Mouse (Mus musculus): ENCODE data around the gene Nacc1. TPM values are rescaled to one million over a fixed set of nuclear protein-coding genes. Genes with fewer than 3 reads are reported as not detected.
A peak's percentile ranks its signal among the peaks of the same experiment; 100 is the strongest.

Gene Nacc1
- polyA plus RNA-seq, 1 experiment, result 81.5 TPM

GRCm38 (mm10) chr8:84712759-84713120, 25.1 kb upstream of the Nacc1 start:
- H3K36me3 ChIP-seq (ENCODE audit: control insufficient read depth, insufficient read depth), result peaks cover 55% of the 10 kb centered on the region
- H3K4me3 ChIP-seq (ENCODE audit: insufficient read depth, poor library complexity, severe bottlenecking), result no peak overlapping the region
- no peaks in the 10 kb centered on the region for H3K27me3 ChIP-seq (ENCODE audit: control insufficient read depth, insufficient read depth, insufficient read length)
- H3ac ChIP-seq (ENCODE audit: control insufficient read depth, insufficient read length, low read depth), result peak overlapping the region; percentile 12
- no peaks in the 10 kb centered on the region for H3K79me2 ChIP-seq (ENCODE audit: control insufficient read depth, insufficient read depth)
- TF ChIP-seq MYOD1 (IDR thresholded peaks at IDR 0.05; ENCODE audit: control insufficient read depth, insufficient read length, low read depth) (no peak), CEBPB (IDR thresholded peaks at IDR 0.05; ENCODE audit: low read depth) (no peak), MAX (IDR thresholded peaks at IDR 0.05) (no peak), FOSL1 (IDR thresholded peaks at IDR 0.05; ENCODE audit: insufficient read depth, low read length, poor library complexity, severe bottlenecking) (no peak), USF1 (IDR thresholded peaks at IDR 0.05; ENCODE audit: low read depth) (no peak), CTCF (IDR thresholded peaks at IDR 0.05; ENCODE audit: control insufficient read depth, insufficient read depth, insufficient read length) (no peak), MYOG (IDR thresholded peaks at IDR 0.05; ENCODE audit: control insufficient read depth, extremely low read depth, insufficient read length) (no peak)
- no peaks in the 10 kb centered on the region for H3K79me3 ChIP-seq (ENCODE audit: low read depth)

DNA sequence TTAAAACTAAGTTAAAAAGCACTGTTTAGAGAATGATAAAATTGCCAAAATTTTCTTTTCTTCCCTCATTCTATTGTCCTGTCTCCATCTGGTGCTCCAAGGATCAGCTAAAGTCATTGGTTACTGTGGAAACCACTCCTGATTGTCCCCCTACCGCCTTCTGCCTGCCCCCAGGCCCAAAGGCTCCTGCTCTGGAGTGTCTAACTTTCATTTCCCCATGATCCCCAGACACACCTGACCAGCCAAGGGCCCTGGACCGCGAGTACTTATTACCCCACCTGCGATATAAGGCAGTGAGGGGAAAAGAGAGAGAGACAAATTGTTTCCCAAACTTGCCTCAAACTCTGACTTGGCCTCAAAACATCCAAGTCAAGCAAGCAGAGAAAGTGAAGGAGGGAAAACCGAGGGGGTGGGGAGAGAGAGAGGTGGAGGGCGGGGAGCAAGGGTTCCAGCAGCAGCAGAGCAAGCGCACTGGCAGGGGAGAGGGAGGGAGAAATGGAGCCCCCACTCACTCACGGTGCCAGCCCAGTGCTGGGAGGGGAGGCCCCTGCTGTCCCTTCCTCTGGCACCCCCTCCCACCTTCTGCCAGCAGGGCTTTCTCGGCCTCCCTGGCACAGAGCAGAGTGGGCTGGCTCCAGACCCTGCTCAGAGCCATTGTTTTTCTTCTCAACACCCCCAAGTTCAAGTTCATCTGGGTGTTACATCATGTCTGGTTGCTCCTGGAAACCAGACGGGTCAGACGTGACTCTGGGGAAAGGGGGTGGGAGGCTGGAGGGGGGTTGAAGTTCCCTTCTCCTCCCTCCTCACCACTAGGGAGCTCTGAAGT, 24.5 kb upstream of the Nacc1 start:
- Histone ChIP-seq H3K79me2 (ENCODE audit: control insufficient read depth, insufficient read depth) (no peaks in the 10 kb centered on the region), H3K36me3 (ENCODE audit: control insufficient read depth, insufficient read depth) (peaks cover 49% of the 10 kb centered on the region), H3K27me3 (ENCODE audit: control insufficient read depth, insufficient read depth, insufficient read length) (no peaks in the 10 kb centered on the region), H3K79me3 (ENCODE audit: low read depth) (no peaks in the 10 kb centered on the region), H3K4me3 (ENCODE audit: insufficient read depth, poor library complexity, severe bottlenecking) (no peak overlapping the region), H3ac (ENCODE audit: control insufficient read depth, insufficient read length, low read depth) (no peak overlapping the region)
- TF ChIP-seq USF1 (IDR thresholded peaks at IDR 0.05; ENCODE audit: low read depth), result no peak
- no peak for TF ChIP-seq MAX (IDR thresholded peaks at IDR 0.05)
- TF ChIP-seq FOSL1 (IDR thresholded peaks at IDR 0.05; ENCODE audit: insufficient read depth, low read length, poor library complexity, severe bottlenecking), result no peak
- no peak for TF ChIP-seq CEBPB (IDR thresholded peaks at IDR 0.05; ENCODE audit: low read depth)

- no peaks in the 10 kb centered on the region for H3K79me2 ChIP-seq (ENCODE audit: control insufficient read depth, insufficient read depth)
- H3K4me3 ChIP-seq (ENCODE audit: insufficient read depth, poor library complexity, severe bottlenecking), result no peak overlapping the region
- H3K79me3 ChIP-seq (ENCODE audit: low read depth), result no peaks in the 10 kb centered on the region
- no peaks in the 10 kb centered on the region for H3K27me3 ChIP-seq (ENCODE audit: control insufficient read depth, insufficient read depth, insufficient read length)
- H3K36me3 ChIP-seq (ENCODE audit: control insufficient read depth, insufficient read depth), result peaks cover 44% of the 10 kb centered on the region
- no peak for TF ChIP-seq MAX (IDR thresholded peaks at IDR 0.05)
- TF ChIP-seq CEBPB (IDR thresholded peaks at IDR 0.05; ENCODE audit: low read depth), result no peak
- no peak for TF ChIP-seq MYOG (IDR thresholded peaks at IDR 0.05; ENCODE audit: control insufficient read depth, extremely low read depth, insufficient read length)
- no peak for TF ChIP-seq CTCF (IDR thresholded peaks at IDR 0.05; ENCODE audit: control insufficient read depth, insufficient read depth, insufficient read length)
- no peak for TF ChIP-seq USF1 (IDR thresholded peaks at IDR 0.05; ENCODE audit: low read depth)
- no peak for TF ChIP-seq FOSL1 (IDR thresholded peaks at IDR 0.05; ENCODE audit: insufficient read depth, low read length, poor library complexity, severe bottlenecking)
- no peak for TF ChIP-seq MYOD1 (IDR thresholded peaks at IDR 0.05; ENCODE audit: control insufficient read depth, insufficient read length, low read depth)
- no peak overlapping the region for H3ac ChIP-seq (ENCODE audit: control insufficient read depth, insufficient read length, low read depth)
Measured at GRCm38 (mm10) chr8:84711312-84711711, 23.6 kb upstream of the Nacc1 start.

DNA sequence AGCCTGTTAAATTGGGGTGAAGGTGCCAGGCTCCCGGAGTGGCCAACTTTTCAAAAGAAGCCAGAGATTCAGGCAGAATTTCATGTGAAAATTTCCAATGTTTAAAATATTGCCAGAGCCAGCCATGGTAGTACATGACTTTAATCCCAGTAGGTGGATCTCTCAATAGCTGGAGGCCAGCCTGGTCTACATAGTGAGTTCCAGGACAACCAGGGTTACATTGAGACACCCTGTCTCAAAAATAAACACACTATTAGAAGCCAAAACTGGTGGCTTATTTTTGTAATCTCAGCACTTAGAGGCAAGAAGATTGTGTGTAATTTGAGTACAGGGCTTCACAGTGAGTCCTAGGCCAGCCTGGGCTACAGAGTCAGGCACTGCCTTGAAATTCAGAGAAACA, 22.3 kb upstream of the Nacc1 start:
- H3K27me3 ChIP-seq (ENCODE audit: control insufficient read depth, insufficient read depth, insufficient read length), result no peaks in the 10 kb centered on the region
- no peaks in the 10 kb centered on the region for H3K79me2 ChIP-seq (ENCODE audit: control insufficient read depth, insufficient read depth)
- peak overlapping the region; percentile 30 for H3ac ChIP-seq (ENCODE audit: control insufficient read depth, insufficient read length, low read depth)
- no peak overlapping the region for H3K4me3 ChIP-seq (ENCODE audit: insufficient read depth, poor library complexity, severe bottlenecking)
- H3K79me3 ChIP-seq (ENCODE audit: low read depth), result no peaks in the 10 kb centered on the region
- peaks cover 44% of the 10 kb centered on the region for H3K36me3 ChIP-seq (ENCODE audit: control insufficient read depth, insufficient read depth)
- TF ChIP-seq CEBPB (IDR thresholded peaks at IDR 0.05; ENCODE audit: low read depth) (no peak), USF1 (IDR thresholded peaks at IDR 0.05; ENCODE audit: low read depth) (no peak), MYOD1 (IDR thresholded peaks at IDR 0.05; ENCODE audit: control insufficient read depth, insufficient read length, low read depth) (no peak), CTCF (IDR thresholded peaks at IDR 0.05; ENCODE audit: control insufficient read depth, insufficient read depth, insufficient read length) (no peak), MYOG (IDR thresholded peaks at IDR 0.05; ENCODE audit: control insufficient read depth, extremely low read depth, insufficient read length) (no peak), FOSL1 (IDR thresholded peaks at IDR 0.05; ENCODE audit: insufficient read depth, low read length, poor library complexity, severe bottlenecking) (no peak), MAX (IDR thresholded peaks at IDR 0.05) (no peak)

DNA sequence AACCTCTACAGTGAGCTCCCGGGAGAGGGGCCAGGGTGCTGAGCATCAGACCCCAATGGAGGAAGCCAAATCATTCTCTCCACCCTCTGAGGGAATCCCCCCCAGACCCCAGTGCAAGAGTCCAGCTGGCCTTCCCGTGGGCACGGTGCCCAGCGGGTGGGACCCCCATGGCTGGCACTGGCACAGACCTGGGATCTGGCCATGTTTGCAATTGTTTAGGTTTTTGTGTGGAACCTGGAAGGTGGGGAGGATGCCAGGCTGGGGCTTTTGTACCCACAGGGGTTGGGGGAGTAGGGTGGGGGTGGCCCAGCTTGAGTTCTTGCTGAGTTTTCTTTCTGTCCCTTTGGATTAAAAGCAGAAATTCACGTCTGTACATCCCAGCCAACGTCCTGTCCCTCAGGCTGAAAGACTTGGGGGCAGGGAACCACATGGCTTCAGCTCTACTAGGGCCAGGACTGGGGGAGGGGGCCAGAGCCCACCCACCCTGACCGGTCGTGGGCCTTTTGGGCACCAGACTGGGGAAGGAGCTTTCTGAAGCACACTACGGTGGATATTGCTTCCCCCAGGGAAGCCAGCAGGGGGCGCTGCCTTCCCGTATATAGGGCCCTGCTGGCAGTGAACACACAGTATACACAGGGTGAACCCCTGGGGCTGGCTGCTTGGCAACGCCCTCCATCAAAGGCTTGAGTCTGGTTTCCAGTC, 21.3 kb upstream of the Nacc1 start:
- H3K4me3 ChIP-seq (ENCODE audit: insufficient read depth, poor library complexity, severe bottlenecking), result no peak overlapping the region
- TF ChIP-seq CEBPB (IDR thresholded peaks at IDR 0.05; ENCODE audit: low read depth) (no peak), CTCF (IDR thresholded peaks at IDR 0.05; ENCODE audit: control insufficient read depth, insufficient read depth, insufficient read length) (peak; percentile 92)

More for the DNA sequence above, 21.3 kb upstream of the Nacc1 start:
- Histone ChIP-seq H3ac (ENCODE audit: control insufficient read depth, insufficient read length, low read depth) (no peak overlapping the region), H3K79me3 (ENCODE audit: low read depth) (no peaks in the 10 kb centered on the region), H3K79me2 (ENCODE audit: control insufficient read depth, insufficient read depth) (no peaks in the 10 kb centered on the region), H3K27me3 (ENCODE audit: control insufficient read depth, insufficient read depth, insufficient read length) (no peaks in the 10 kb centered on the region), H3K36me3 (ENCODE audit: control insufficient read depth, insufficient read depth) (peaks cover 41% of the 10 kb centered on the region)
